Mouse (Mus musculus) cerebellum, adult 2 months (tissue): ENCODE data around the gene Ppl.

Experiments used
- CTCF ChIP-seq: fragments of 200-500 bp; IDR thresholded peaks from 2 replicates; pipeline ENCODE4 v1.5.1; 2011; ENCODE audit warnings: low read depth, mild to moderate bottlenecking, control low read depth, low read length, moderate library complexity, borderline replicate concordance; ENCODE audit not compliant: insufficient read depth
- POLR2A ChIP-seq: fragments of 200-500 bp; IDR thresholded peaks from 2 replicates; pipeline ENCODE4 v1.6.1; 2011; ENCODE audit warnings: low read length, control low read depth, borderline replicate concordance; ENCODE audit not compliant: insufficient read depth

GRCm38 (mm10) chr16:5147037-5147385 lies 14.8 kb upstream of the Ppl start, which contains the start of gene Sec14l5:
- TF ChIP-seq CTCF (no peak), POLR2A (no peak)
